In genomic region chr6:58855676-58856367, GRCm38 (mm10) we compare ENCODE assay signal across 18 mouse cellular contexts. TPM values are rescaled to one million over a fixed set of nuclear protein-coding genes. Genes with fewer than 3 reads are reported as not detected.
DNase-seq lines count a peak whose midpoint lies in the region; ATAC-seq and TF ChIP-seq lines count a peak whose summit lies in the region.
"Had no signal": no experiment of that assay in that cellular context is flagged by ENCODE, and none has a peak within 500 bp of the region (broad histone marks: within the 10 kb centered on the region; RNA-seq: fewer than 3 reads in every experiment).

No protein-coding gene starts in this region.

- ATAC-seq in frontal cortex, adult (ENCODE audit: low TSS enrichment) = peak; percentile 78
- ATAC-seq in midbrain, embryonic 11.5 days (ENCODE audit: low FRiP score) = no peak
- peak; percentile 72 for ATAC-seq in forebrain, postnatal 0 days
- peak; percentile 70 for ATAC-seq in midbrain, embryonic 15.5 days (replicated peaks)
- ATAC-seq: liver, postnatal 0 days had no signal

- 85% methylated on average over 10 of the region's 10 CpGs for WGBS in midbrain, embryonic 11.5 days
- WGBS in midbrain, embryonic 10.5 days = 94% methylated on average over 10 of the region's 10 CpGs
- 51% methylated on average over 10 of the region's 10 CpGs for WGBS in forebrain, postnatal 0 days
- WGBS in midbrain, embryonic 15.5 days = 60% methylated on average over 10 of the region's 10 CpGs

- no peak overlapping the region for H3K4me2 ChIP-seq in midbrain, embryonic 11.5 days
- no peak overlapping the region for H3K4me2 ChIP-seq in forebrain, postnatal 0 days (ENCODE audit: low read depth)
- no peak overlapping the region for H3K4me2 ChIP-seq in midbrain, embryonic 15.5 days

- H3K9me3 ChIP-seq in midbrain, embryonic 11.5 days (ENCODE audit: control insufficient read depth, low read length) = no peaks in the 10 kb centered on the region
- H3K9me3 ChIP-seq in midbrain, embryonic 10.5 days (replicated peaks) = no peaks in the 10 kb centered on the region
- no peaks in the 10 kb centered on the region for H3K9me3 ChIP-seq in forebrain, postnatal 0 days (ENCODE audit: low read length)
- no peaks in the 10 kb centered on the region for H3K9me3 ChIP-seq in midbrain, embryonic 15.5 days
- H3K9me3 ChIP-seq: limb, embryonic 10.5 days had no signal

- H3K4me3 ChIP-seq in midbrain, embryonic 11.5 days (ENCODE audit: low read depth, low read length) = no peak overlapping the region
- no peak overlapping the region for H3K4me3 ChIP-seq in midbrain, embryonic 10.5 days
- H3K4me3 ChIP-seq in forebrain, postnatal 0 days (ENCODE audit: low read depth, low read length) = no peak overlapping the region
- H3K4me3 ChIP-seq in midbrain, embryonic 15.5 days = no peak overlapping the region
- H3K4me3 ChIP-seq: limb, embryonic 10.5 days; myocyte had no signal

- H3K27ac ChIP-seq in midbrain, embryonic 11.5 days (ENCODE audit: low read depth, low read length) = no peak overlapping the region
- H3K27ac ChIP-seq in midbrain, embryonic 10.5 days (replicated peaks) = no peak overlapping the region
- peak overlapping the region; percentile 2 for H3K27ac ChIP-seq in forebrain, postnatal 0 days (ENCODE audit: low read depth, low read length)
- peak overlapping the region; percentile 70 for H3K27ac ChIP-seq in midbrain, embryonic 15.5 days
- H3K27ac ChIP-seq: limb, embryonic 10.5 days had no signal

- H3K4me1 ChIP-seq in midbrain, embryonic 11.5 days (ENCODE audit: control insufficient read depth, insufficient read depth, low read length) = no peaks in the 10 kb centered on the region
- no peaks in the 10 kb centered on the region for H3K4me1 ChIP-seq in midbrain, embryonic 10.5 days
- H3K4me1 ChIP-seq in forebrain, postnatal 0 days (ENCODE audit: insufficient read depth) = peaks cover 6% of the 10 kb centered on the region; the same call in 1 of the 2 replicates
- H3K4me1 ChIP-seq in midbrain, embryonic 15.5 days = peaks cover 8% of the 10 kb centered on the region
- H3K4me1 ChIP-seq: limb, embryonic 10.5 days had no signal

- H3K9ac ChIP-seq in midbrain, embryonic 11.5 days (ENCODE audit: low read length) = no peak overlapping the region
- no peak overlapping the region for H3K9ac ChIP-seq in forebrain, postnatal 0 days
- no peak overlapping the region for H3K9ac ChIP-seq in midbrain, embryonic 15.5 days
- H3K9ac ChIP-seq: liver, postnatal 0 days had no signal

- no peaks in the 10 kb centered on the region for H3K36me3 ChIP-seq in midbrain, embryonic 11.5 days (ENCODE audit: control insufficient read depth, insufficient read depth, low read length)
- H3K36me3 ChIP-seq in midbrain, embryonic 10.5 days = peaks cover 2% of the 10 kb centered on the region; the same call in 1 of the 2 replicates
- no peaks in the 10 kb centered on the region; the same call in 1 of the 2 replicates for H3K36me3 ChIP-seq in forebrain, postnatal 0 days (ENCODE audit: insufficient read depth)
- H3K36me3 ChIP-seq in midbrain, embryonic 15.5 days (replicated peaks) = no peaks in the 10 kb centered on the region
- H3K36me3 ChIP-seq: limb, embryonic 10.5 days had no signal

- TF ChIP-seq CTCF in forebrain, postnatal 0 days (IDR thresholded peaks at IDR 0.05; ENCODE audit: low read depth) = no peak

- DNase-seq in frontal cortex, adult 2 months (ENCODE audit: extremely low spot score in 1 of 2, low spot score in 1 of 2) = no peak
- DNase-seq in midbrain, embryonic 11.5 days (ENCODE audit: low spot score, missing footprints) = peak; percentile 71
- no peak for DNase-seq in midbrain, embryonic 10.5 days (ENCODE audit: low spot score)
- no peak for DNase-seq in forebrain, postnatal 0 days
- DNase-seq in Muller cell, postnatal 12 days (ENCODE audit: inconsistent ontology term) = no peak
- DNase-seq: kidney, adult 2 months; kidney, postnatal 10 days; liver, postnatal 0 days; retina, postnatal 1 day; thymus, adult 2 months had no signal

- H3K27me3 ChIP-seq in midbrain, embryonic 11.5 days (ENCODE audit: control insufficient read depth, insufficient read depth, low read length) = no peaks in the 10 kb centered on the region
- H3K27me3 ChIP-seq in midbrain, embryonic 10.5 days (ENCODE audit: low read depth, poor library complexity, severe bottlenecking) = no peaks in the 10 kb centered on the region
- no peaks in the 10 kb centered on the region for H3K27me3 ChIP-seq in forebrain, postnatal 0 days (ENCODE audit: insufficient read depth, low read length)
- no peaks in the 10 kb centered on the region for H3K27me3 ChIP-seq in midbrain, embryonic 15.5 days (replicated peaks)
- H3K27me3 ChIP-seq: CH12.LX had no signal

RNA-seq across cellular contexts. Expression of gene Herc3, which starts 24.6 kb away (rescaled TPM):
- polyA plus RNA-seq in frontal cortex, adult 2 months (2012; rRNA removed) = 93.0 and 110 TPM in 2 replicates
- polyA plus RNA-seq in midbrain, embryonic 11.5 days (2014; fragmentation: Nextera tagmentation; extraction: Ambion mirVana) = 7.7 and 8.7 TPM in 2 replicates
- polyA plus RNA-seq in midbrain, embryonic 10.5 days (2016; fragmentation: Nextera tagmentation; extraction: Ambion mirVana) = 5.7 and 8.7 TPM in 2 replicates
- 69.6 and 100 TPM in 2 replicates for total RNA-seq in forebrain, postnatal 0 days (2014; rRNA removed)
- polyA plus RNA-seq in forebrain, postnatal 0 days (2015; fragmentation: Nextera tagmentation; extraction: Ambion mirVana) = 15.2 and 24.2 TPM in 2 replicates
- polyA plus RNA-seq in midbrain, embryonic 15.5 days (2015; fragmentation: Nextera tagmentation; extraction: Ambion mirVana) = 28.4 and 31.3 TPM in 2 replicates

RNA-seq across cellular contexts. Expression of gene Nap1l5, which starts 51.1 kb away (rescaled TPM):
- 326 and 348 TPM in 2 replicates for polyA plus RNA-seq in frontal cortex, adult 2 months (2012; rRNA removed)
- 41.7 and 42.5 TPM in 2 replicates for polyA plus RNA-seq in midbrain, embryonic 11.5 days (2014; fragmentation: Nextera tagmentation; extraction: Ambion mirVana)
- polyA plus RNA-seq in midbrain, embryonic 10.5 days (2016; fragmentation: Nextera tagmentation; extraction: Ambion mirVana) = 10.8 and 17.0 TPM in 2 replicates
- 89.2 and 152 TPM in 2 replicates for total RNA-seq in forebrain, postnatal 0 days (2014; rRNA removed)
- polyA plus RNA-seq in forebrain, postnatal 0 days (2015; fragmentation: Nextera tagmentation; extraction: Ambion mirVana) = 153 and 257 TPM in 2 replicates
- 247 and 248 TPM in 2 replicates for polyA plus RNA-seq in midbrain, embryonic 15.5 days (2015; fragmentation: Nextera tagmentation; extraction: Ambion mirVana)
- total RNA-seq: CH12.LX; megakaryocyte, adult 5-6 weeks; MEL had no signal
- polyA plus RNA-seq: liver, adult 2 months had no signal

Comparison
In these comparisons a context has a peak if more than half of its experiments do, and no peak if none do; other contexts are left out.
1. H3K27ac ChIP-seq: peak in forebrain, postnatal 0 days (single experiment) and midbrain, embryonic 15.5 days (single experiment); none in midbrain, embryonic 11.5 days (single experiment) and midbrain, embryonic 10.5 days (single experiment).